Mouse (Mus musculus) liver, postnatal 0 days (tissue): ENCODE data around the gene Elfn1. TPM values are rescaled to one million over a fixed set of nuclear protein-coding genes. Genes with fewer than 3 reads are reported as not detected.

Experiments used
- ATAC-seq: fragments of 200-750 bp; cut with Nextera tagmentation; 2 replicates; pipeline ENCODE4 v1.8.0; 2017; ENCODE audit warnings: mild to moderate bottlenecking, moderate library complexity
- DNase-seq: peaks from one replicate; pipeline ENCODE4 v3.0.0-alpha.2; 2016
- H3K27ac ChIP-seq: fragments of 300-500 bp; sonication (generic); 2 replicates; pipeline ENCODE4 v1.5.1; 2014; ENCODE audit warnings: antibody characterized with exemption, moderate library complexity, mild to moderate bottlenecking, low read depth
- H3K27me3 ChIP-seq: fragments of 300-500 bp; sonication (generic); 2 replicates; pipeline ENCODE4 v1.6.1; 2014; ENCODE audit warnings: low read length, control low read depth, mixed read lengths; ENCODE audit not compliant: insufficient read depth
- H3K36me3 ChIP-seq: fragments of 300-500 bp; sonication (generic); replicated peaks from 2 replicates; pipeline ENCODE4 v1.6.1; 2014; ENCODE audit warnings: mild to moderate bottlenecking, control low read depth, low read length, moderate library complexity, mixed read lengths; ENCODE audit not compliant: insufficient read depth
- H3K4me1 ChIP-seq: fragments of 300-500 bp; sonication (generic); 2 replicates; pipeline ENCODE4 v1.6.1; 2014; ENCODE audit warnings: antibody characterized with exemption, mild to moderate bottlenecking, control low read depth; ENCODE audit not compliant: insufficient read depth
- H3K4me2 ChIP-seq: fragments of 300-500 bp; sonication (generic); 2 replicates; pipeline ENCODE4 v1.6.1; 2014; ENCODE audit warnings: low read depth, mild to moderate bottlenecking, low read length, moderate library complexity, mixed read lengths
- H3K4me3 ChIP-seq: fragments of 300-500 bp; sonication (generic); 2 replicates; pipeline ENCODE4 v1.5.1; 2014; ENCODE audit warnings: low read depth, low read length
- H3K9ac ChIP-seq: fragments of 300-500 bp; sonication (generic); replicated peaks from 2 replicates; pipeline ENCODE4 v1.6.1; 2014; ENCODE audit warnings: mild to moderate bottlenecking, moderate library complexity
- H3K9me3 ChIP-seq: fragments of 300-500 bp; sonication (generic); 2 replicates; pipeline ENCODE4 v1.6.1; 2016; ENCODE audit warnings: mild to moderate bottlenecking, control low read depth, low read length, mixed read lengths
- CTCF ChIP-seq: sonication (generic); IDR thresholded peaks from 2 replicates; pipeline ENCODE4 v1.5.1; 2016; ENCODE audit warnings: antibody characterized with exemption, low read depth
- EP300 ChIP-seq: IDR thresholded peaks from 2 replicates; pipeline ENCODE4 v1.6.1; 2016; ENCODE audit warnings: antibody characterized with exemption, low read depth, mild to moderate bottlenecking
- WGBS: fragments of 180-500 bp; shearing (Covaris S2); extraction: QIAGEN DNeasy Blood & Tissue Kit; methylation state at CpG from one replicate; pipeline ENCODE4 v1.1.7; 2014; ENCODE audit not compliant: insufficient replicate concordance; 5-methylcytosine and 5-hydroxymethylcytosine counted together
- polyA plus RNA-seq: library from polyadenylated mRNA; unstranded; fragments of >200 nt; fragmentation: Nextera tagmentation; extraction: Ambion mirVana; gene quantifications from 2 replicates; pipeline ENCODE4 v1.2.1, GENCODE M21; 2015

Gene Elfn1
- polyA plus RNA-seq, 1 experiment from 2014 or later = not detected

- TF ChIP-seq CTCF (no peak), EP300 (no peak)
- no peak overlapping the region for H3K9ac ChIP-seq
- H3K4me2 ChIP-seq = no peak overlapping the region
- ATAC-seq = no peak
- no peaks in the 10 kb centered on the region for H3K9me3 ChIP-seq
- DNase-seq = no peak
- no peak overlapping the region for H3K4me3 ChIP-seq
- H3K4me1 ChIP-seq = no peaks in the 10 kb centered on the region
- H3K27me3 ChIP-seq = 0 out of 2 replicates have a peak, but pooled peaks cover 4% of the 10 kb centered on the region
- 63% methylated on average over 4 of the region's 4 CpGs for WGBS
- no peaks in the 10 kb centered on the region for H3K36me3 ChIP-seq
- no peak overlapping the region for H3K27ac ChIP-seq
Measured at GRCm38 (mm10) chr5:139976584-139976983, 68.8 kb downstream of the Elfn1 start.

- no peaks in the 10 kb centered on the region for H3K9me3 ChIP-seq
Measured at GRCm38 (mm10) chr5:139977476-139977875, 69.7 kb downstream of the Elfn1 start.

DNA sequence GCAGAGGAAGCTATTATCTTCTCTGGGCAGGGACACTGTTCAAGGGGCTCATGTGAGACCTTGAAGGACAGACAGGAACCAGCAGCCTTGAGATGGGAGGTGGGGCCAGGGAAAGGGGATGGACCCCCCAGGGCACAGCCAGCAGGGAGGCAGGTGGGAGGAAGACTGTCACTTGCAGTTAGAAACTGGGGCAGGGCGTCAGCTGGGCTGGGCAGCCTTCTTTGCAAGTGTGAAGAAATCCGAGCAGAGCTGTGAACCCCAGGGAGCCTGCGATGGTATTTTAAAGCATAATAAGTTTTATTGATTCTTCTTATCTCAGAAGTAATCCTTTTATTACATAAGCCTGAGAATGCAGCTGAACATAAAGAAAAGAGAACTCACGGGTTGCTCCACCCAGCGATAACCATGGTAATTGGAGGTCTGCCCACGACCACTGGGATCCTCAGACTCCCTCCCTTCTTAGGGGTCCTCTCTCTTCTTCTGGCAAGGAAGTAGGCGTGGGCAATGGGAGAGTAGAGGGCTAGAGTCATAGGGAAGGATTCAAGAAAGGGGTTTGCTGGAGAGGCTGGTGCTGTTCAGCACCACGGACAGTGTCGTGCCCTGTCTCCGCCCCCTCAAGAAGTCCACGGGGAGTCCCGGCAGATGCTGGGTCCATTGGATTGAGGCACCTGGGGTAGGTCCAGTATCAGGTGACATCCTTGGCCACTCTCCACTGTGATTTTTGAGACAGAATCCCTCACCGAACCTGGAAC lies 71.0 kb downstream of the Elfn1 start:
- Histone ChIP-seq H3K36me3 (no peaks in the 10 kb centered on the region), H3K4me1 (no peaks in the 10 kb centered on the region), H3K27ac (no peak overlapping the region), H3K27me3 (no peaks in the 10 kb centered on the region), H3K9ac (no peak overlapping the region), H3K9me3 (no peaks in the 10 kb centered on the region), H3K4me3 (no peak overlapping the region), H3K4me2 (no peak overlapping the region)
- TF ChIP-seq EP300 (no peak), CTCF (no peak)
- ATAC-seq = no peak
- no peak for DNase-seq
- WGBS = 9% methylated on average over 13 of the region's 13 CpGs

More at GRCm38 (mm10) chr5:139977476-139977875, 69.7 kb downstream of the Elfn1 start:
- Histone ChIP-seq H3K4me3 (no peak overlapping the region), H3K9ac (no peak overlapping the region), H3K27ac (no peak overlapping the region), H3K4me2 (no peak overlapping the region), H3K4me1 (no peaks in the 10 kb centered on the region), H3K36me3 (no peaks in the 10 kb centered on the region), H3K27me3 (0 out of 2 replicates have a peak, but pooled peaks cover 4% of the 10 kb centered on the region)
- DNase-seq = no peak
- no peak for TF ChIP-seq CTCF
- no peak for TF ChIP-seq EP300
- WGBS = 27% methylated on average over 8 of the region's 8 CpGs
- no peak for ATAC-seq

- no peak overlapping the region for H3K27ac ChIP-seq
- no peak for TF ChIP-seq EP300
- TF ChIP-seq CTCF = no peak
- no peaks in the 10 kb centered on the region for H3K9me3 ChIP-seq
- no peak overlapping the region for H3K4me3 ChIP-seq
- no peak for DNase-seq
- H3K9ac ChIP-seq = no peak overlapping the region
- H3K36me3 ChIP-seq = no peaks in the 10 kb centered on the region
- H3K4me2 ChIP-seq = no peak overlapping the region
- no peaks in the 10 kb centered on the region for H3K4me1 ChIP-seq
- WGBS = 76% methylated on average over 9 of the region's 9 CpGs
- H3K27me3 ChIP-seq = no peaks in the 10 kb centered on the region
- no peak for ATAC-seq
Measured at GRCm38 (mm10) chr5:139979371-139979770, 71.6 kb downstream of the Elfn1 start.

- no peak for DNase-seq
- no peak for TF ChIP-seq EP300
- Histone ChIP-seq H3K9ac (no peak overlapping the region), H3K4me1 (no peaks in the 10 kb centered on the region), H3K9me3 (no peaks in the 10 kb centered on the region), H3K27me3 (no peaks in the 10 kb centered on the region), H3K27ac (no peak overlapping the region), H3K36me3 (no peaks in the 10 kb centered on the region), H3K4me2 (no peak overlapping the region), H3K4me3 (no peak overlapping the region)
- WGBS = 81% methylated on average over 1 of the region's 1 CpGs
- no peak for ATAC-seq
Measured at GRCm38 (mm10) chr5:139981976-139982375, 74.2 kb downstream of the Elfn1 start.

- H3K27me3 ChIP-seq = no peaks in the 10 kb centered on the region
- DNase-seq (no peak), ATAC-seq (no peak)
- H3K27ac ChIP-seq = no peak overlapping the region
- no peak overlapping the region for H3K4me3 ChIP-seq
- no peaks in the 10 kb centered on the region for H3K9me3 ChIP-seq
- H3K4me2 ChIP-seq = no peak overlapping the region
- 32% methylated on average over 18 of the region's 18 CpGs for WGBS
- no peaks in the 10 kb centered on the region for H3K4me1 ChIP-seq
- no peaks in the 10 kb centered on the region for H3K36me3 ChIP-seq
- TF ChIP-seq CTCF = 0 out of 2 replicates have a peak, but pooled peaks have one; percentile 6
- no peak for TF ChIP-seq EP300
- no peak overlapping the region for H3K9ac ChIP-seq
Measured at GRCm38 (mm10) chr5:139985073-139985746, 77.5 kb downstream of the Elfn1 start.
